Mouse (Mus musculus): ENCODE measurements at regions not wholly inside any gene's neighbourhood (a gene's known extent, or its start where the extent isn't known, plus 50 kb on each side); places are given as distances from the start of the nearest gene placed in this dataset.

GRCm38 (mm10) chr16:30118876-30119275, 54.7 kb downstream of the Hes1 start:
- no peak for DNase-seq (ENCODE audit: low spot score in 2 of 2)

GRCm38 (mm10) chr16:30120330-30121265, 56.4 kb downstream of the Hes1 start:
- DNase-seq (ENCODE audit: low spot score in 2 of 2): no peak

GRCm38 (mm10) chr16:30121596-30121995, 57.4 kb downstream of the Hes1 start:
- DNase-seq (ENCODE audit: low spot score in 2 of 2): no peak

GRCm38 (mm10) chr16:30122211-30123070, 58.3 kb downstream of the Hes1 start:
- DNase-seq (ENCODE audit: low spot score in 2 of 2): no peak

- no peak for DNase-seq (ENCODE audit: low spot score in 2 of 2)
These were observed 62.8 kb downstream of the Hes1 start for GRCm38 (mm10) chr16:30127015-30127414.

- no peak for DNase-seq (ENCODE audit: low spot score in 2 of 2)
These were observed 64.6 kb downstream of the Hes1 start for GRCm38 (mm10) chr16:30128787-30129186.

- DNase-seq (ENCODE audit: low spot score in 2 of 2): no peak
These were observed 65.3 kb downstream of the Hes1 start for GRCm38 (mm10) chr16:30129218-30130112.

DNA sequence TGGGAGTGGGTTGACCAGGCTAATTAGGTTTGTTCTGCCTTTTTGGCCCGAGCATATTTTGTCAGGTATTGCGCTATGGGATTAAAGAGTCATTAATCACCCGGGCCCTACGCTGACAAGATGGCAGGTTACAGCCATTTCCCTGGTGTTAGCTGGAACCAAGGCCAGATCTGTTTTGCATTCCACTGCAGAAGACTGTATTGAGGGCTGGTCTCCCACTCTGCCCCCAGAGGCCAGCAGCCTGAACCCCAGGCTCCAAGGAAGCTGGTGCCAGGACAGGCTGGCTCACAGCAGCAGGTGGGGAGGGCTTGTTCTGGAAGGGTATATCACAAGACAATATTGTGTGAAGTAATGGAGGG, 65.9 kb downstream of the Hes1 start:
- no peak for DNase-seq (ENCODE audit: low spot score in 2 of 2)

GRCm38 (mm10) chr16:30132086-30132485, 67.9 kb downstream of the Hes1 start:
- no peak for DNase-seq (ENCODE audit: low spot score in 2 of 2)

GRCm38 (mm10) chr16:30134642-30135165, 70.5 kb downstream of the Hes1 start:
- DNase-seq (ENCODE audit: low spot score in 2 of 2): no peak

DNA sequence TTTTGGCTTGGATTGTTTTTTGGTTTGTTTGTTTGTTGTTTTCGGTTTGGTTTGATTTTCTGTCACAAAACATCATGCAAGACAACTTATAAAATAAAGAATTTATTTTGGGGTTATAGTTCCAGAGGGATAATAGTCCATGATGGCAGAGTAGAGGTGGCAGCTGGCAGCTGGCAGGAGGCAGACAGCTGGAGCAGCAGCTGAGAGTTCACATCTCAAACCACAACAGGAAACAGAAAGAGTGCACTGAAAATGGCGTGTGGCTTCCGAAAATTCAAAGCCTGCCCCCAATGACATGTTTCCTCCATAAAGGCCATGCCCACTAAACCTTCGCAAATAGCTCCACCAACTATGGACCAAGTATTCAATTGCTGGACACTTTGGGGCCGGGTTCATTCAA, 72.7 kb downstream of the Hes1 start:
- DNase-seq (ENCODE audit: low spot score in 2 of 2): no peak

GRCm38 (mm10) chr16:30137812-30138211, 73.6 kb downstream of the Hes1 start:
- no peak for DNase-seq (ENCODE audit: low spot score in 2 of 2)

DNA sequence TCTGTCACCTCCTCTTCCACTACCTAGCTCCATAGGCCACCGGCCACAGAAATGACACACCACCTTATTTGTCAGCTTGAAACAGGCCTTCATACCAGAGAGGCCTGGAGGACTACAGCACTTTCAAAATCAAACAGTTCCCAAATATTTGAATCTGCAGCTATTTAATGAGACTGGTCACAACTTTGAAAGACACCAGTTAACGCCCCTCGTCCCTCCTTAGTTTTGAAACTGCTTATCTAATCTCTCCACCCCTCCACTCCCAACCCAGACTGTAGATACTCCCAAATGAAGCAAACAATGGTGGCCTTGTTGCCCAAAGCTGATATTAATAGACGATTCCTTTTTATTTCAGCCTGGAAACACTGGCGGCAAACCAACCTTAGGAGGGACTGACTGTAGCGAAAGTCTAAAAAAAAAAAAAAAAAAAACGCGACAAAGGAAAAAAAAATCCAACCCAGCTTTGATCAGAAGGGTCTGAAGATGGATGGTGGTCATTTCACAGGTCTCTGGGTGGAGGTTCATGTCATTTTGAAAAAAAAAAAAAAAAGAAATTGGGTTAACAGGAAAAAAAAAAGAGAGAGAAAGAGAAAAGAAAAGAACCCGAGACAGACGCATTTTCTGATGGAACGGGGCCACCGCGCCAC, 80.8 kb downstream of the Hes1 start:
- no peak for DNase-seq (ENCODE audit: low spot score in 2 of 2)

- DNase-seq (ENCODE audit: low spot score in 2 of 2): peak; percentile 18 to 22
These were observed 81.5 kb downstream of the Hes1 start for GRCm38 (mm10) chr16:30145465-30146207.

- no peak for DNase-seq (ENCODE audit: low spot score in 2 of 2)
These were observed 82.0 kb downstream of the Hes1 start for GRCm38 (mm10) chr16:30146208-30146525.

DNA sequence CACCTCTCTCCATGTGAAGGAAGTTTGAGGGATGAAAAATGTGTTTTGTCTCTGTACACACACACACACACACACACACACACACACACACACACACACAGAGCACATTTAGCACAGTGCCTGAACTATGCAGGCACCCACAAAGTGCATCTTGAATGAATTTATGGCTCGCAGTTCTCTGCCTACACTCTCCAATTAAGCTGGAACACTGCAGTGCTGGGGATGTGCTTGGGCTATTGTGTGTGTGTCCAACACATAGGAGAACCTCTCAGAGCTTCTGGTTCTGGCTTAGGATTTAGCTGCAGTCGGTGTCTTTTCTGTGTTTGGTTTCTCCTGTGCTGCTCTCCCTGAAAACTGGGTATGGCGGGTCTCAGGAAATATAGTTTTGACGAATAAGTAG, 83.1 kb downstream of the Hes1 start:
- peak in 1 of 2 experiments; percentile 29 for DNase-seq (ENCODE audit: low spot score in 2 of 2)

DNA sequence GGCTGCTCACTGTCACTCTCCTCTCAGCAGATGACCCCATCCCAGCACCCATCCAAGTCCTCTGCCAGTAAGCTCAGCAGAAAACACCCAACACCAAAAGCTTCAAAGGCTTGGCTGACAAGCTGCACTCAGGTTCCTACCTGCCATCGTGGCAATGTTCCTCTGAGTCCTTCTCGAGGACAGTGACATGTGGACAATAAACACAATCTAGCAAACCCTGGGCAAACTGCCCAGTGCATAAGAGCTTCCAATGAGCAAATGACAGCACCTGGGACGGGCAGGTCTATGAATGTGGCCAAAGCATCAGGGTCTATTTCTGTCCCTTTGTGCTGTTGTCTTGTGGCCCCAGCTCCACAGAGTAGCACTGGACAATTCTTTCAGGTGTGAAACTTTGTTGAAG, 86.9 kb downstream of the Hes1 start:
- DNase-seq (ENCODE audit: low spot score in 2 of 2): no peak

DNA sequence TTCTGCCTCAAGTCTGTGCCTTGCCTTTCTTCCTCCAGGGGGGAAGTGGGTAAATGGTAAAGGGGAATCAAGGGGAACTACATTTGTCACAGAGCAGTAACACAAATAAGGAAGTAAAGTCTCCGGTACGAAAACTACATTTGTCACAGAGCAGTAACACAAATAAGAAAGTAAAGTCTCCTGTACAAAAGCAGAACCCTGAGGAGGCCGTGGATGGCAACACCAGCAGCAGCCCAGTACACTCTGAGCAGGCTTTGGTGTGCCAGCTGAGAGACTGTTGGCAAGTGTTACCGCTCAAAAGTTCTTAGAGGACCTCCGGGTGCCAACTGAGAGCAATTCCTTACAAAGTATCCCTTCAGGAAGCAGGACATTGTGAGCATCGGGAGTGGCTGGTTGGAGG, 90.9 kb downstream of the Hes1 start:
- DNase-seq (ENCODE audit: low spot score in 2 of 2): peak in 1 of 2 experiments; percentile 18

DNA sequence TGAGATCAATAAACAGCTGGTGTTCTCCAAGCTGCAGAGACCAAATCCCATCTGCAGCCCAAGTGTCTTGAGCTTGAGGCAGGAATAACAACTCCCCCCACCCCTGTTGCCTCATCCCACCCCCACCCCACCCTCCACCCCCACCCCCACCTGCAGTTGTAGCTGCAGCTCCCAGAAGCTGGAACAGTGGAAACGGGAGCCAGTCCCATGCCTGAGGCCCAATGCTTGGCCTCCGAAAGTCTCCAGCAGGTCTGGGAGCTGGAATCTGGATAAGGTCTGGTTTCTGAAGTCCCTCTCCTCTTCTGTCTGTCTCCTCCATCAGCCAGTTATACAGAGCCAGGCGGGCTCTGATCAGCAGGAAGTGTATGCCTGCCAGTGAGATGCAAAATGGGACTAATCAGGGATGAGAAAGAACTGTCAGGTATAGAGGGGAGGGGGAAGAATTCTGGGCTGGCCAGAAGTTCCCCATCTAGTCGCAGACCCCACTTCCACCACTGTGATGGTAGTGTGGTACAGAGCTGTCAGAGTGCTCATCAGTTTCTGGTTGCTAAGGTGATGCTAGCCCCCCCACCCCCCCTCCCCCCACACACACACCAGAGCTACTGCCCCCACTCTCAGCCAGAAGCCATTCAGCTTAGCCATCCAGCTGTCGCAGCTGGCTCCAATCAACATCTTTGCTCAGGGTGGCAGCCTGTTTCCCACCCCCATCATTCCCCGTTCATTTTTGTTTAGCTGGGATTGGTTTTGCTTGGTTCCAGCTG, 91.5 kb downstream of the Hes1 start:
- no peak for DNase-seq (ENCODE audit: low spot score in 2 of 2)

- DNase-seq (ENCODE audit: low spot score in 2 of 2): no peak
These were observed 94.0 kb downstream of the Hes1 start for GRCm38 (mm10) chr16:30158184-30158583.

Data from right cerebral cortex, postnatal 36 days (tissue).